Mouse (Mus musculus): Measurements from ENCODE around the gene Adcy1. TPM values are rescaled to one million over a fixed set of nuclear protein-coding genes. Genes with fewer than 3 reads are reported as not detected.

Gene Adcy1
- polyA plus RNA-seq, 1 experiment from 2014 or later, result 2.5 TPM

- 66% methylated on average over 3 of the region's 3 CpGs for WGBS
- Histone ChIP-seq H3K27me3 (no peaks in the 10 kb centered on the region), H3K9me3 (no peaks in the 10 kb centered on the region), H3K9ac (replicated peaks) (no peak overlapping the region), H3K36me3 (no peaks in the 10 kb centered on the region), H3K4me2 (replicated peaks) (no peak overlapping the region), H3K4me3 (no peak overlapping the region), H3K27ac (replicated peaks) (no peak overlapping the region), H3K4me1 (no peaks in the 10 kb centered on the region)
- no peak for ATAC-seq (ENCODE audit: low FRiP score, low read depth)
These were observed 79.4 kb downstream of the Adcy1 start for GRCm38 (mm10) chr11:7142725-7143124.

GRCm38 (mm10) chr11:7144369-7144768 lies 81.1 kb downstream of the Adcy1 start:
- H3K27ac ChIP-seq (replicated peaks), result no peak overlapping the region
- no peak overlapping the region for H3K4me3 ChIP-seq
- WGBS, result 91% methylated on average over 11 of the region's 11 CpGs
- ATAC-seq (ENCODE audit: low FRiP score, low read depth), result no peak
- H3K9me3 ChIP-seq, result no peaks in the 10 kb centered on the region
- H3K9ac ChIP-seq (replicated peaks), result no peak overlapping the region
- H3K4me2 ChIP-seq (replicated peaks), result no peak overlapping the region
- H3K27me3 ChIP-seq, result no peaks in the 10 kb centered on the region
- no peaks in the 10 kb centered on the region for H3K36me3 ChIP-seq
- no peaks in the 10 kb centered on the region for H3K4me1 ChIP-seq

GRCm38 (mm10) chr11:7145221-7145620 lies 81.9 kb downstream of the Adcy1 start:
- H3K4me1 ChIP-seq, result no peaks in the 10 kb centered on the region
- H3K4me3 ChIP-seq, result no peak overlapping the region
- no peak overlapping the region for H3K27ac ChIP-seq (replicated peaks)
- H3K27me3 ChIP-seq, result no peaks in the 10 kb centered on the region
- no peaks in the 10 kb centered on the region for H3K9me3 ChIP-seq
- no peak for ATAC-seq (ENCODE audit: low FRiP score, low read depth)
- WGBS, result 89% methylated on average over 4 of the region's 4 CpGs
- no peak overlapping the region for H3K4me2 ChIP-seq (replicated peaks)
- no peaks in the 10 kb centered on the region for H3K36me3 ChIP-seq
- no peak overlapping the region for H3K9ac ChIP-seq (replicated peaks)

GRCm38 (mm10) chr11:7147536-7147935 lies 84.2 kb downstream of the Adcy1 start:
- H3K36me3 ChIP-seq, result no peaks in the 10 kb centered on the region
- H3K27me3 ChIP-seq, result no peaks in the 10 kb centered on the region
- no peak overlapping the region for H3K4me3 ChIP-seq
- no peak overlapping the region for H3K4me2 ChIP-seq (replicated peaks)
- no peak overlapping the region for H3K9ac ChIP-seq (replicated peaks)
- 91% methylated on average over 8 of the region's 8 CpGs for WGBS
- H3K27ac ChIP-seq (replicated peaks), result no peak overlapping the region
- H3K4me1 ChIP-seq, result no peaks in the 10 kb centered on the region
- no peaks in the 10 kb centered on the region for H3K9me3 ChIP-seq
- ATAC-seq (ENCODE audit: low FRiP score, low read depth), result no peak

GRCm38 (mm10) chr11:7147945-7148344 lies 84.7 kb downstream of the Adcy1 start:
- Histone ChIP-seq H3K9ac (replicated peaks) (no peak overlapping the region), H3K4me3 (no peak overlapping the region), H3K27me3 (no peaks in the 10 kb centered on the region), H3K27ac (replicated peaks) (no peak overlapping the region), H3K4me2 (replicated peaks) (no peak overlapping the region), H3K36me3 (no peaks in the 10 kb centered on the region), H3K4me1 (no peaks in the 10 kb centered on the region), H3K9me3 (no peaks in the 10 kb centered on the region)
- WGBS, result 87% methylated on average over 7 of the region's 7 CpGs
- no peak for ATAC-seq (ENCODE audit: low FRiP score, low read depth)

GRCm38 (mm10) chr11:7149471-7149870 lies 86.2 kb downstream of the Adcy1 start:
- H3K4me1 ChIP-seq, result no peaks in the 10 kb centered on the region
- H3K9ac ChIP-seq (replicated peaks), result no peak overlapping the region
- H3K9me3 ChIP-seq, result no peaks in the 10 kb centered on the region
- no peaks in the 10 kb centered on the region for H3K27me3 ChIP-seq
- H3K4me3 ChIP-seq, result no peak overlapping the region
- no peak overlapping the region for H3K4me2 ChIP-seq (replicated peaks)
- H3K27ac ChIP-seq (replicated peaks), result no peak overlapping the region
- H3K36me3 ChIP-seq, result no peaks in the 10 kb centered on the region
- ATAC-seq (ENCODE audit: low FRiP score, low read depth), result no peak
- 77% methylated on average over 7 of the region's 7 CpGs for WGBS

GRCm38 (mm10) chr11:7150511-7150910 lies 87.2 kb downstream of the Adcy1 start:
- no peaks in the 10 kb centered on the region for H3K27me3 ChIP-seq
- no peaks in the 10 kb centered on the region for H3K4me1 ChIP-seq
- no peak overlapping the region for H3K4me2 ChIP-seq (replicated peaks)
- H3K27ac ChIP-seq (replicated peaks), result no peak overlapping the region
- no peak overlapping the region for H3K9ac ChIP-seq (replicated peaks)
- ATAC-seq (ENCODE audit: low FRiP score, low read depth), result no peak
- no peaks in the 10 kb centered on the region for H3K36me3 ChIP-seq
- H3K9me3 ChIP-seq, result no peaks in the 10 kb centered on the region
- WGBS, result 93% methylated on average over 8 of the region's 8 CpGs
- no peak overlapping the region for H3K4me3 ChIP-seq

- ATAC-seq (ENCODE audit: low FRiP score, low read depth), result no peak
- no peaks in the 10 kb centered on the region for H3K27me3 ChIP-seq
- H3K9ac ChIP-seq (replicated peaks), result no peak overlapping the region
- no peak overlapping the region for H3K4me2 ChIP-seq (replicated peaks)
- H3K36me3 ChIP-seq, result no peaks in the 10 kb centered on the region
- H3K4me3 ChIP-seq, result no peak overlapping the region
- no peak overlapping the region for H3K27ac ChIP-seq (replicated peaks)
- H3K9me3 ChIP-seq, result no peaks in the 10 kb centered on the region
- no peaks in the 10 kb centered on the region for H3K4me1 ChIP-seq
- 91% methylated on average over 12 of the region's 12 CpGs for WGBS
These were observed 89.1 kb downstream of the Adcy1 start for GRCm38 (mm10) chr11:7152371-7152770.

GRCm38 (mm10) chr11:7153081-7153480 lies 89.8 kb downstream of the Adcy1 start:
- Histone ChIP-seq H3K36me3 (no peaks in the 10 kb centered on the region), H3K4me1 (no peaks in the 10 kb centered on the region), H3K27me3 (no peaks in the 10 kb centered on the region), H3K4me2 (replicated peaks) (no peak overlapping the region), H3K27ac (replicated peaks) (no peak overlapping the region), H3K4me3 (no peak overlapping the region), H3K9me3 (no peaks in the 10 kb centered on the region), H3K9ac (replicated peaks) (no peak overlapping the region)
- 80% methylated on average over 8 of the region's 8 CpGs for WGBS
- ATAC-seq (ENCODE audit: low FRiP score, low read depth), result no peak

GRCm38 (mm10) chr11:7156427-7156826 lies 93.1 kb downstream of the Adcy1 start:
- Histone ChIP-seq H3K36me3 (no peaks in the 10 kb centered on the region), H3K4me1 (peaks cover 13% of the 10 kb centered on the region; the same call in 1 of the 2 replicates), H3K4me3 (no peak overlapping the region), H3K27me3 (no peaks in the 10 kb centered on the region), H3K4me2 (replicated peaks) (no peak overlapping the region), H3K9me3 (no peaks in the 10 kb centered on the region), H3K27ac (replicated peaks) (no peak overlapping the region), H3K9ac (replicated peaks) (no peak overlapping the region)
- 83% methylated on average over 4 of the region's 4 CpGs for WGBS
- no peak for ATAC-seq (ENCODE audit: low FRiP score, low read depth)

GRCm38 (mm10) chr11:7158196-7158595 lies 94.9 kb downstream of the Adcy1 start:
- no peak overlapping the region for H3K4me3 ChIP-seq
- H3K9me3 ChIP-seq, result no peaks in the 10 kb centered on the region
- H3K36me3 ChIP-seq, result no peaks in the 10 kb centered on the region
- ATAC-seq (ENCODE audit: low FRiP score, low read depth), result no peak
- H3K27ac ChIP-seq (replicated peaks), result no peak overlapping the region
- H3K4me2 ChIP-seq (replicated peaks), result no peak overlapping the region
- no peak overlapping the region for H3K9ac ChIP-seq (replicated peaks)
- peaks cover 13% of the 10 kb centered on the region; the same call in 1 of the 2 replicates for H3K4me1 ChIP-seq
- no peaks in the 10 kb centered on the region for H3K27me3 ChIP-seq
- WGBS, result 85% methylated on average over 6 of the region's 6 CpGs

- Histone ChIP-seq H3K4me1 (peaks cover 13% of the 10 kb centered on the region; the same call in 1 of the 2 replicates), H3K9ac (replicated peaks) (no peak overlapping the region), H3K27me3 (no peaks in the 10 kb centered on the region), H3K36me3 (no peaks in the 10 kb centered on the region), H3K27ac (replicated peaks) (0 out of 2 replicates have a peak overlapping the region, but pooled peaks have one; percentile 22), H3K4me3 (no peak overlapping the region), H3K4me2 (replicated peaks) (no peak overlapping the region), H3K9me3 (no peaks in the 10 kb centered on the region)
- WGBS, result 74% methylated on average over 6 of the region's 6 CpGs
- ATAC-seq (ENCODE audit: low FRiP score, low read depth), result no peak
These were observed 96.9 kb downstream of the Adcy1 start for GRCm38 (mm10) chr11:7160146-7160545.

- Histone ChIP-seq H3K36me3 (no peaks in the 10 kb centered on the region), H3K27me3 (no peaks in the 10 kb centered on the region), H3K4me2 (replicated peaks) (no peak overlapping the region), H3K9me3 (no peaks in the 10 kb centered on the region), H3K9ac (replicated peaks) (no peak overlapping the region), H3K4me1 (peaks cover 13% of the 10 kb centered on the region; the same call in 1 of the 2 replicates), H3K27ac (replicated peaks) (peak overlapping the region; percentile 63), H3K4me3 (no peak overlapping the region)
- peak; percentile 73 for ATAC-seq (ENCODE audit: low FRiP score, low read depth)
- WGBS, result 22% methylated on average over 4 of the region's 4 CpGs
These were observed 97.4 kb downstream of the Adcy1 start for GRCm38 (mm10) chr11:7160637-7161101.

Data from midbrain, embryonic 12.5 days (tissue).